Mouse (Mus musculus) forebrain, embryonic 12.5 days (tissue): ENCODE measurements around the gene Pigk. TPM values are rescaled to one million over a fixed set of nuclear protein-coding genes. Genes with fewer than 3 reads are reported as not detected.

Experiments used
- ATAC-seq: fragments of 200-750 bp; cut with Nextera tagmentation; 2 replicates; pipeline ENCODE4 v1.8.0; 2017; ENCODE audit warnings: moderate TSS enrichment; ENCODE audit not compliant: low FRiP score
- H3K27ac ChIP-seq: fragments of 300-500 bp; sonication (generic); 2 replicates; pipeline ENCODE4 v1.5.1; 2016; ENCODE audit warnings: mild to moderate bottlenecking
- H3K27me3 ChIP-seq: fragments of 300-500 bp; sonication (generic); 2 replicates; pipeline ENCODE4 v1.6.1; 2016; ENCODE audit warnings: mild to moderate bottlenecking
- H3K36me3 ChIP-seq: fragments of 300-500 bp; sonication (generic); replicated peaks from 2 replicates; pipeline ENCODE4 v1.6.1; 2016; ENCODE audit warnings: mild to moderate bottlenecking
- H3K4me1 ChIP-seq: fragments of 300-500 bp; sonication (generic); 2 replicates; pipeline ENCODE4 v1.6.1; 2016
- H3K4me2 ChIP-seq: fragments of 300-500 bp; sonication (generic); 2 replicates; pipeline ENCODE4 v1.6.1; 2016; ENCODE audit warnings: mild to moderate bottlenecking, moderate library complexity
- H3K4me3 ChIP-seq: fragments of 300-500 bp; sonication (generic); replicated peaks from 2 replicates; pipeline ENCODE4 v1.5.1; 2016; ENCODE audit warnings: mild to moderate bottlenecking
- H3K9ac ChIP-seq: fragments of 300-500 bp; sonication (generic); 2 replicates; pipeline ENCODE4 v1.6.1; 2016; ENCODE audit warnings: mild to moderate bottlenecking
- H3K9me3 ChIP-seq: fragments of 300-500 bp; sonication (generic); 2 replicates; pipeline ENCODE4 v1.6.1; 2016
- whole genome bisulfite sequencing: fragments of 180-500 bp; shearing (Covaris S2); methylation state at CpG from one replicate; pipeline ENCODE4 v1.1.7; 2016; 5-methylcytosine and 5-hydroxymethylcytosine counted together
- polyA plus RNA-seq: library from polyadenylated mRNA; unstranded; fragments of >200 nt; fragmentation: Nextera tagmentation; extraction: Ambion mirVana; gene quantifications from 2 replicates; pipeline ENCODE4 v1.2.1, GENCODE M21; 2016

Gene Pigk
- polyA plus RNA-seq, 1 experiment from 2014 or later, result 32.5 TPM

- Histone ChIP-seq H3K27ac (no peak overlapping the region), H3K9ac (no peak overlapping the region), H3K9me3 (0 out of 2 replicates have a peak, but pooled peaks cover 3% of the 10 kb centered on the region), H3K36me3 (no peaks in the 10 kb centered on the region), H3K4me1 (no peaks in the 10 kb centered on the region), H3K4me3 (no peak overlapping the region), H3K4me2 (no peak overlapping the region), H3K27me3 (no peaks in the 10 kb centered on the region)
- no peak for ATAC-seq
- 83% methylated on average over 10 of the region's 10 CpGs for WGBS
Observed at GRCm38 (mm10) chr3:152961855-152962376, 248.0 kb downstream of the Pigk start.

- Histone ChIP-seq H3K9me3 (0 out of 2 replicates have a peak, but pooled peaks cover 3% of the 10 kb centered on the region), H3K27ac (no peak overlapping the region), H3K4me2 (no peak overlapping the region), H3K9ac (no peak overlapping the region), H3K4me3 (no peak overlapping the region), H3K4me1 (peaks cover 7% of the 10 kb centered on the region), H3K36me3 (no peaks in the 10 kb centered on the region), H3K27me3 (no peaks in the 10 kb centered on the region)
- 72% methylated on average over 16 of the region's 16 CpGs for WGBS
- ATAC-seq, result no peak
Observed at GRCm38 (mm10) chr3:152969774-152970347, 256.0 kb downstream of the Pigk start.

- peaks cover 7% of the 10 kb centered on the region for H3K4me1 ChIP-seq
- no peak overlapping the region for H3K9ac ChIP-seq
- H3K27ac ChIP-seq, result no peak overlapping the region
- H3K4me3 ChIP-seq, result no peak overlapping the region
- no peaks in the 10 kb centered on the region for H3K36me3 ChIP-seq
- no peaks in the 10 kb centered on the region for H3K27me3 ChIP-seq
- H3K4me2 ChIP-seq, result no peak overlapping the region
- 0 out of 2 replicates have a peak, but pooled peaks cover 3% of the 10 kb centered on the region for H3K9me3 ChIP-seq
- no peak for ATAC-seq
- WGBS, result 91% methylated on average over 4 of the region's 4 CpGs
Observed at GRCm38 (mm10) chr3:152971373-152971772, 257.5 kb downstream of the Pigk start.

GRCm38 (mm10) chr3:152979481-152980092 is 265.7 kb downstream of the Pigk start:
- Histone ChIP-seq H3K27me3 (peaks cover 32% of the 10 kb centered on the region), H3K9me3 (no peaks in the 10 kb centered on the region), H3K9ac (no peak overlapping the region), H3K4me1 (peaks cover 18% of the 10 kb centered on the region), H3K4me2 (no peak overlapping the region), H3K4me3 (no peak overlapping the region), H3K36me3 (no peaks in the 10 kb centered on the region), H3K27ac (no peak overlapping the region)
- WGBS, result 77% methylated on average over 11 of the region's 11 CpGs
- ATAC-seq, result 0 out of 2 replicates have a peak, but pooled peaks have one; percentile 5

- WGBS, result 11% methylated on average over 5 of the region's 6 CpGs
- H3K36me3 ChIP-seq, result no peaks in the 10 kb centered on the region
- peaks cover 32% of the 10 kb centered on the region for H3K27me3 ChIP-seq
- H3K4me3 ChIP-seq, result peak overlapping the region; percentile 47
- no peak for ATAC-seq
- H3K4me1 ChIP-seq, result peaks cover 18% of the 10 kb centered on the region
- peak overlapping the region; percentile 70 for H3K4me2 ChIP-seq
- no peaks in the 10 kb centered on the region for H3K9me3 ChIP-seq
- peak overlapping the region; percentile 47 for H3K9ac ChIP-seq
- H3K27ac ChIP-seq, result no peak overlapping the region
Observed at GRCm38 (mm10) chr3:152980431-152980830, 266.5 kb downstream of the Pigk start.

- peak; percentile 74 for ATAC-seq
- peak overlapping the region; percentile 70 for H3K4me2 ChIP-seq
- 1% methylated on average over 47 of the region's 47 CpGs for WGBS
- H3K27me3 ChIP-seq, result peaks cover 32% of the 10 kb centered on the region
- H3K9me3 ChIP-seq, result no peaks in the 10 kb centered on the region
- no peaks in the 10 kb centered on the region for H3K36me3 ChIP-seq
- H3K27ac ChIP-seq, result no peak overlapping the region
- peak overlapping the region; percentile 47 for H3K4me3 ChIP-seq
- peak overlapping the region; percentile 47 for H3K9ac ChIP-seq
- peaks cover 18% of the 10 kb centered on the region for H3K4me1 ChIP-seq
Observed at GRCm38 (mm10) chr3:152980978-152981974, 267.4 kb downstream of the Pigk start.

- no peaks in the 10 kb centered on the region for H3K36me3 ChIP-seq
- peak within 1 kb of the TSS; percentile 70 for H3K4me2 ChIP-seq
- ATAC-seq, result peak; percentile 70
- WGBS, result 1% methylated on average over 17 of the region's 17 CpGs
- no peak within 1 kb of the TSS for H3K27ac ChIP-seq
- H3K9ac ChIP-seq, result peak within 1 kb of the TSS; percentile 47
- peak within 1 kb of the TSS; percentile 47 for H3K4me3 ChIP-seq
- no peaks in the 10 kb centered on the region for H3K9me3 ChIP-seq
- peaks cover 32% of the 10 kb centered on the region for H3K27me3 ChIP-seq
- H3K4me1 ChIP-seq, result peaks cover 18% of the 10 kb centered on the region
Observed at GRCm38 (mm10) chr3:152981988-152982387, 268.1 kb downstream of the Pigk start, which contains the start of gene St6galnac5. Gene St6galnac5 (minus strand): TSS chr3:152982246.

GRCm38 (mm10) chr3:152990787-152991186 is 276.9 kb downstream of the Pigk start:
- no peaks in the 10 kb centered on the region for H3K27me3 ChIP-seq
- WGBS, result 91% methylated on average over 2 of the region's 2 CpGs
- no peaks in the 10 kb centered on the region for H3K9me3 ChIP-seq
- H3K36me3 ChIP-seq, result no peaks in the 10 kb centered on the region
- H3K4me1 ChIP-seq, result no peaks in the 10 kb centered on the region
- H3K9ac ChIP-seq, result no peak overlapping the region
- no peak overlapping the region for H3K27ac ChIP-seq
- ATAC-seq, result no peak
- H3K4me2 ChIP-seq, result no peak overlapping the region
- H3K4me3 ChIP-seq, result no peak overlapping the region

- H3K9me3 ChIP-seq, result no peaks in the 10 kb centered on the region
- H3K27ac ChIP-seq, result no peak overlapping the region
- no peaks in the 10 kb centered on the region for H3K27me3 ChIP-seq
- no peaks in the 10 kb centered on the region for H3K4me1 ChIP-seq
- no peaks in the 10 kb centered on the region for H3K36me3 ChIP-seq
- no peak overlapping the region for H3K9ac ChIP-seq
- WGBS, result 74% methylated on average over 5 of the region's 5 CpGs
- no peak overlapping the region for H3K4me2 ChIP-seq
- no peak for ATAC-seq
- H3K4me3 ChIP-seq, result no peak overlapping the region
Observed at GRCm38 (mm10) chr3:152993608-152994007, 279.7 kb downstream of the Pigk start.

- no peak overlapping the region for H3K9ac ChIP-seq
- H3K27me3 ChIP-seq, result no peaks in the 10 kb centered on the region
- ATAC-seq, result no peak
- H3K4me3 ChIP-seq, result no peak overlapping the region
- WGBS, result 53% methylated on average over 5 of the region's 5 CpGs
- H3K9me3 ChIP-seq, result no peaks in the 10 kb centered on the region
- H3K36me3 ChIP-seq, result no peaks in the 10 kb centered on the region
- no peak overlapping the region for H3K4me2 ChIP-seq
- no peaks in the 10 kb centered on the region; the same call in 1 of the 2 replicates for H3K4me1 ChIP-seq
- H3K27ac ChIP-seq, result no peak overlapping the region
Observed at GRCm38 (mm10) chr3:152998106-152998505, 284.2 kb downstream of the Pigk start.

GRCm38 (mm10) chr3:152998901-152999300 is 285.0 kb downstream of the Pigk start:
- Histone ChIP-seq H3K4me1 (no peaks in the 10 kb centered on the region; the same call in 1 of the 2 replicates), H3K27ac (no peak overlapping the region), H3K27me3 (no peaks in the 10 kb centered on the region), H3K9ac (no peak overlapping the region), H3K36me3 (no peaks in the 10 kb centered on the region), H3K4me3 (no peak overlapping the region), H3K4me2 (no peak overlapping the region), H3K9me3 (no peaks in the 10 kb centered on the region)
- 57% methylated on average over 5 of the region's 5 CpGs for WGBS
- no peak for ATAC-seq

GRCm38 (mm10) chr3:153006893-153007292 is 293.0 kb downstream of the Pigk start:
- Histone ChIP-seq H3K4me1 (no peaks in the 10 kb centered on the region), H3K27ac (no peak overlapping the region), H3K4me3 (no peak overlapping the region), H3K36me3 (no peaks in the 10 kb centered on the region), H3K9me3 (no peaks in the 10 kb centered on the region), H3K4me2 (no peak overlapping the region), H3K27me3 (no peaks in the 10 kb centered on the region; the same call in 1 of the 2 replicates), H3K9ac (no peak overlapping the region)
- ATAC-seq, result no peak
- WGBS, result 92% methylated on average over 6 of the region's 6 CpGs
